Mouse (Mus musculus): ENCODE measurements around the gene Agpat2.

DNA sequence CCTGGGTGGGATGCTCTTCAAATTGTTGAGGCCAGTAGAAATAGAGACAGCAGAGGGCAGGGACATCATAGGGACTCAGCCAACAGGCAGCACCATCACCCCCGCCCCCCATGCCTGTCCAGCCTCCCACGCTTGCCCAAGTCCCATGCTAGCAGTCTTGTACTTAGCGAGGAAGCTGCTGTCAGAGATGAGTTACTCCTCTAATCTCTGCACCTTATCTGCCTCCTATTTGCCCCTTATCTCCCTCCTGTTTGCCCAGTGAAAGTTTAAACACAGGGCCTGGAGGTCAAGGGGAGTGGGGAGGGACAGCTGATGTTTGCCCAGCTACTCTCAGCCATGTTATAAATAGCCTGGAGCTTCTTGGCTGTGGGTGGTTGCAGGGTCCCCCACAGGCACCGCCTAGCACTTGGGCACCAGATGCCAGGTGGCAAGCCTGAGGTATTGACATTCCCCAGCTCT lies 47.7 kb downstream of the Agpat2 start:
- TF ChIP-seq POLR2A (IDR thresholded peaks at IDR 0.05; ENCODE audit: borderline replicate concordance, extremely low read depth, low read depth, low read length) (no peak), CTCF (IDR thresholded peaks at IDR 0.05; ENCODE audit: insufficient read depth, low read length) (no peak)

Data from lung, adult 2 months (tissue).